Mouse (Mus musculus) E14TG2a.4 (cell line): ENCODE data around the gene Mtcl1.

ENCODE experiments used
- H3K27me3 ChIP-seq: 2 replicates; pipeline ENCODE4 v1.6.1; 2014; ENCODE audit warnings: low read length, control low read depth; ENCODE audit not compliant: insufficient read depth
- H3K36me3 ChIP-seq: 2 replicates; pipeline ENCODE4 v1.6.1; 2014; ENCODE audit warnings: low read length, control low read depth; ENCODE audit not compliant: insufficient read depth
- H3K4me1 ChIP-seq: replicated peaks from 2 replicates; pipeline ENCODE4 v1.6.1; 2014; ENCODE audit warnings: low read depth, low read length, control low read depth
- H3K4me3 ChIP-seq: replicated peaks from 2 replicates; pipeline ENCODE4 v1.5.1; 2014; ENCODE audit warnings: mild to moderate bottlenecking, low read length
- H3K9me3 ChIP-seq: 2 replicates; pipeline ENCODE4 v1.6.1; 2014; ENCODE audit warnings: low read length, control low read depth
- CTCF ChIP-seq: conservative IDR thresholded peaks from 2 replicates; pipeline ENCODE4 v1.5.1; 2014; ENCODE audit warnings: low read length
- NANOG ChIP-seq: IDR thresholded peaks from 2 replicates; pipeline ENCODE4 v1.6.1; 2014; ENCODE audit warnings: borderline replicate concordance, low read length, mixed read lengths
- POU5F1 ChIP-seq: IDR thresholded peaks from 2 replicates; pipeline ENCODE4 v1.6.1; 2014; ENCODE audit warnings: low read length, borderline replicate concordance

Gene Mtcl1

DNA sequence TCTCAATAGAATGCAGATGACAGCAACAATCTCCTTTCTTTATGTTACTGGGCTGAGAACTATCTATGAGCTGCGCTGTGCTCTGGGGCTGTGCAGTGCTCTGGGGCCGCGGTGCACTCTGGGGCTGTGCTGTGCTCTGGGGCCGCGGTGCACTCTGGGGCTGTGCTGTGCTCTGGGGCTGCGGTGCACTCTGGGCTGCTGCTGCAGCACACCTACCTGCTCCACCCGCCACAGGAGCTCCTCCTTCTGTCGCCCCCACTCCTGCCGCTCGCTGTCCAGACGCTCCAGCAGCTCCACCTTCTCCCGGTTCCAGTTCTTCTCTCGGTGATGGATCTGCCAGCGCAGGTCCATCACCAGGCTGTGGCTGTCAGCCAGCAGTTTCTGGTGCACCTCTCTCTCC is 95.6 kb downstream of the Mtcl1 start:
- Histone ChIP-seq H3K4me3 (peak overlapping the region; percentile 51), H3K27me3 (no peaks in the 10 kb centered on the region), H3K4me1 (peaks cover 48% of the 10 kb centered on the region), H3K36me3 (peaks cover 89% of the 10 kb centered on the region), H3K9me3 (no peaks in the 10 kb centered on the region)
- TF ChIP-seq POU5F1: no peak
- no peak for TF ChIP-seq CTCF
- TF ChIP-seq NANOG: no peak

DNA sequence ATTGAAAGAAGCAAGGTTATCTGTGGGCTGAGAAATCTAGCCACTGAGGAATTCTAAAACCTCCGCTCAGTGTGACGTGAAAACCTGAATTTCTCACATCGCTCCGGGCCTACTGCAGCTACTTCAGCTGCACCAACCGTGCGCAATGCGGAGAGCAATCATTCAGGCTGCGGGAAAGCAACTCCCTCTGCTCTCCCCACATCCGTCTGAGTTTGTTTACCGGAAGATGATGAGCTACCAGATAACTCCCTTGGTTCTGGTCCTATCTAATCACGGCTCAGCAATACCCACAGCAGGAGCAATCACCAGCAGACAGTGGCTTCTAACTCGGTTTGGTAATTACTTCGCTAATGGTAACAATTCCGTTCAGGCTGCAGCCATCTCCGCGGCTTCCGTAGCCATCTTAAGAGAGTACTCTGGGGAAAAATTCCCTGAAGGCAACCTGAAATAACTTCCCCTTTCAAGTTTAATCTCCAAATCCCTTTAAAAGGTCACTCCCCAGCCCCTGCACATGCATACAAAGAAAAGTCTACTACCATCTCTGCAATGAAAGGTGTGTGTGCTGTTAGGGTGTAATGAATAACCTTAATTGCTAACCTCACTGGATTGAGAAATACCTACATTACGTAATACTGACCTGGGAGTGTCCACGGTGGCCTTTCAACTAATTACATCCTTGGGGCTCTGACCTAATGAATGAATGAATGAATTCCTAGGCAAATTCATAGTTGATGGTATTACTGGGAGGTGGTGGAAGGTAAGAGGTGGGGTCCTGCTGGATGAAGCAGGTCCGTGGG is 96.5 kb downstream of the Mtcl1 start:
- Histone ChIP-seq H3K4me1 (peaks cover 44% of the 10 kb centered on the region), H3K36me3 (peaks cover 93% of the 10 kb centered on the region), H3K9me3 (no peaks in the 10 kb centered on the region), H3K4me3 (peak overlapping the region; percentile 51; the same call in 1 of the 2 replicates), H3K27me3 (no peaks in the 10 kb centered on the region)
- no peak for TF ChIP-seq POU5F1
- TF ChIP-seq NANOG: no peak
- TF ChIP-seq CTCF: no peak

DNA sequence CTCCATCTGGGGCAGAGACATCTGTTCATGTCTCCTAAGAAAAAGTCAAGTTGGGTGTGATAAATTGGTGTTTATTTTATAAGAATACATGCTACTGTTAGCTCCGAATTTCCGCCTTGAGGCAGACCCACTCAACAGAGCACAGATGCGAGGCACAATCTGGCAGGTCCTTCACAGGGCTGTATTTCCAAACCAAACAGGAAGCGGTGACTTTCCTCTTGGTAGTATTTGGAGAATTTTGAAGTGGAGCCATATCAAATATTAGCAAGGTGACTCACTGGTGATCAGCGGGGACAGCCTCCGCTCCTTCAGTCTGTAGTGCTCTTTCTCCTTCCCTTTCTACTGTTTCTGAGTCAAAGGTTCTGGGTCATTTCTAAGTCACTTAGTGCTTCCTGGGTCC is 97.3 kb downstream of the Mtcl1 start:
- Histone ChIP-seq H3K27me3 (no peaks in the 10 kb centered on the region), H3K9me3 (no peaks in the 10 kb centered on the region), H3K4me1 (peaks cover 41% of the 10 kb centered on the region), H3K4me3 (no peak overlapping the region), H3K36me3 (peaks cover 93% of the 10 kb centered on the region)
- TF ChIP-seq POU5F1 (no peak), NANOG (no peak), CTCF (no peak)

DNA sequence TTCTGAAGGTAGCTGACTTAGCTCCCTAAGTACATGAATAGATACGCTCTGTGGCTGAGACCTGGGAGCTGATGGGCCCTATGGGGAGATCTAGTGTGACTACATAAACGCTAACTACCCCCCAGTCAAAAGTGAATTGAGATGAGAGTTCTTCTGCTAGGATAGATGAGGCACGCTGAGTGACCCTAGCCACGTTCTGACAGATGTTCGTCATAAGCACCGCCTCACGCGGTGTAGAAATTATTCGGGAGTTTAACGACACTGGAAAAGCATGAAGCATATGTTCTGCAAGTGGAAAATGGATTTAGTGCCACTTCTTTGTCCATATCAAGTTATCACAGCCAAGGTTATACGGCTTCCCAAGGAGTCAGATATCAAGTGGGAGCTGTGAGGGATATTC is 98.9 kb downstream of the Mtcl1 start:
- H3K36me3 ChIP-seq: peaks cover 94% of the 10 kb centered on the region
- no peak overlapping the region for H3K4me3 ChIP-seq
- no peaks in the 10 kb centered on the region for H3K27me3 ChIP-seq
- peaks cover 55% of the 10 kb centered on the region for H3K4me1 ChIP-seq
- no peak for TF ChIP-seq NANOG
- no peak for TF ChIP-seq CTCF
- no peak for TF ChIP-seq POU5F1
- no peaks in the 10 kb centered on the region for H3K9me3 ChIP-seq

DNA sequence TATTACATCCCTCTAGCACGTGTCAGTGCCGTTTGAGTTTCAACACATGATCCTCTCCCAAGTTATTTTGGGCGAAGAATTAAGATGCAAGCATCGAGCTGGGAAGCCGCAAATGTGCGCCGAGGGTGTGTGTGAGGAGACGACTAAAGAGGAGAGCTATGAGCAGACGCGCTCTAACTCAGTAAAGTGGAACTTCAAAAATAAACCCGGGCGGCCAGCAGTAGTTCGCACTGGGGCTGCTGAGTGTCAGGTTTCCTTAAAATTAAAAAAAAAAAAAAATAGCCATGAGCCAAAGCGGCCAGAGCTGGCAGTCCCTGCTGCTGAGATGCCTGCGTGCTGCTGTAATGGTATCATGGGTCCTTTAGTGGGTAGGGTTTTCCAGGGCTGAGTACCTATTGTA is 99.4 kb downstream of the Mtcl1 start:
- peaks cover 60% of the 10 kb centered on the region for H3K4me1 ChIP-seq
- TF ChIP-seq POU5F1 (no peak), NANOG (no peak), CTCF (no peak)
- no peaks in the 10 kb centered on the region for H3K9me3 ChIP-seq
- no peak overlapping the region for H3K4me3 ChIP-seq
- no peaks in the 10 kb centered on the region for H3K27me3 ChIP-seq
- peaks cover 93% of the 10 kb centered on the region for H3K36me3 ChIP-seq

DNA sequence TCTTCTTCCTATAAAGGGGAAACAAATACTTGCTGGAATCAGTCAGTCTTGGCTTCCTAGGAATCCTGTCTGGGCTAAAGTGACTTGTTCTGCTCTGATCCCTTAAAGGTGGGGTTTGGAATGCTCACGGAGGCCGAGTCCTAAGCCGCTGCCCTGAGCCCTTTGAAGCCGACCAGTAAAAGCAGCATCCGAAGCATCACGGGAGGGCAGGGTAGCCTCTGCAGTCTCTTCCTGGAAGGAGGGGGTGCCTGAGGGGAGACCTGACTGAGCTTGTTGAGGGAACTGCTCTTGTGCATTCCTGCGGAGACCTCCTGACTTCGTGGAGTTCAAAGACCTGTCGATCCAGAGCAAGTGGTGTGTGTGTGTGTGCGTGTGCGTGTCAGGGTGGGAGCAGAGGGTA is 103.2 kb downstream of the Mtcl1 start:
- TF ChIP-seq POU5F1 (no peak), NANOG (no peak), CTCF (no peak)
- Histone ChIP-seq H3K27me3 (no peaks in the 10 kb centered on the region), H3K36me3 (peaks cover 98% of the 10 kb centered on the region), H3K4me1 (peaks cover 68% of the 10 kb centered on the region), H3K9me3 (no peaks in the 10 kb centered on the region), H3K4me3 (peak overlapping the region; percentile 14)

DNA sequence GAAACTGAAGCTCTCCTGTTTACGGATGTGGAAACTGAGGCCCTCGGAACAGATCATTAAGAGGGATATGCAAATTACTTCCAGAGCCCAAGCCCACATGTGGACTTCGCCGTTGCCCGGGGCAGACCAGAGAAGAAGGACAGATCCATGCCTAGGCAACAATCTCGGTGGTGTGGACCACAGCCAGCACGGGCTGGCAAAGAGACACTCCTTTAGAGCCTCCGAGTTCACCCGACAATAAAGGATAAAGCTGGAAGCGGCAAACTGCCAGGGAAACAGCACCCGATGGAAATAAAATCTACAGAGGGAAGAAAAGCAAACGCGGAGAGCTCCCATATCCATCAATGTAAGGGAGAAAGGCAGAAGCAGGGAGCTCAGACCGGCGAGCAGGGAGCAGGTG is 103.9 kb downstream of the Mtcl1 start:
- H3K4me1 ChIP-seq: peaks cover 75% of the 10 kb centered on the region

DNA sequence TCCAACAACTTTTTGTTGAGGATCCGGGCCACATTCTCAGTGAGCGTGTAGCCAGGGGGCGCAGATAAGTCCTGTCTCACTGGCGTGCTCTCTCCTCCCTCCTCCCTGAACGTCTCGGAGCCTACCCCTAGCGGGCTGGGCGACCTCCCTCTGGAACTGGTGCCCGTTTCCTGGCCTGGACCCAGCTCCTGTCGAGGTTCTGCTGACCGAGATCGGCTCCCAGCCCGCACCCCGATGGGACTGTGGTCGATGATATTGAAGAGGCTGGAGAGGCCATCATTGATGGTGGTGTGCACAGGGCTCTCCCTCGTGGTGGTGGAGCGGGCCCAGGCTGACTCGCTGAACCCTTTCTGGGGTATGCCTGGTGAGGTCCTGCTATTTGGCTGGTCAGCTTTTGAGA is 106.6 kb downstream of the Mtcl1 start:
- no peak for TF ChIP-seq NANOG
- TF ChIP-seq POU5F1: no peak
- TF ChIP-seq CTCF: no peak
- H3K9me3 ChIP-seq: no peaks in the 10 kb centered on the region
- no peaks in the 10 kb centered on the region for H3K27me3 ChIP-seq
- peak overlapping the region; percentile 57 for H3K4me3 ChIP-seq
- peaks cover 92% of the 10 kb centered on the region for H3K4me1 ChIP-seq
- peaks cover 97% of the 10 kb centered on the region for H3K36me3 ChIP-seq

More for the DNA sequence above, 103.9 kb downstream of the Mtcl1 start:
- Histone ChIP-seq H3K36me3 (peaks cover 98% of the 10 kb centered on the region), H3K9me3 (no peaks in the 10 kb centered on the region), H3K4me3 (peak overlapping the region; percentile 14), H3K27me3 (no peaks in the 10 kb centered on the region)
- TF ChIP-seq CTCF (no peak), POU5F1 (no peak), NANOG (no peak)

DNA sequence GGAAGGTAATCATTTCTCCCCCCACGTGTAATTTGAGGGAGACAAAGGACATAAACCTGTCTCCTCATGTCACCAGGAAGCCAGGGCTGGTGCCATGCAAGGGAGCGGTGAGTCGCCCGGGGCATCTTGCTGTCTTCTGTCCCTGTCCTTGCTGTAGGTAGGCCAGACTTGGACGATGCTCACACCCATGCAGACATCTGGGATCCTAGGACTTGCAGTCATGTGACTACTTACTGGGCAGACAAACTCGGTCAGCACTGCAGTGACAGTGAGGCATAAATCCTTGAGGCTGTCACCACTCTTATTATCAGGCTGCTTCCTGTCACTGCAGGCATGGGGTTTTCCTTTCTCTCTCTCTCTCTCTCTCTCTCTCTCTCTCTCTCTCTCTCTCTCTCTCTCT is 107.9 kb downstream of the Mtcl1 start:
- H3K36me3 ChIP-seq: peaks cover 95% of the 10 kb centered on the region
- no peak overlapping the region for H3K4me3 ChIP-seq
- H3K4me1 ChIP-seq: peaks cover 94% of the 10 kb centered on the region
- no peaks in the 10 kb centered on the region for H3K27me3 ChIP-seq
- no peaks in the 10 kb centered on the region for H3K9me3 ChIP-seq
- TF ChIP-seq POU5F1 (no peak), NANOG (no peak), CTCF (no peak)
